Mouse (Mus musculus) hematopoietic stem cell, adult 5-6 weeks (primary cell): ENCODE data around the gene Tmeff1. TPM values are rescaled to one million over a fixed set of nuclear protein-coding genes. Genes with fewer than 3 reads are reported as not detected.

ENCODE experiments used
- ATAC-seq, 2 experiments: fragments of 125-278 bp in 1 of 2; replicated peaks in 1 of 2; 2 replicates each; pipeline ENCODE4 v1.8.0; 2016 to 2017; ENCODE audit warnings: inconsistent platforms in 2 of 2, mild to moderate bottlenecking in 2 of 2, moderate number of reproducible peaks in 2 of 2, low read depth in 1 of 2, moderate TSS enrichment in 1 of 2; ENCODE audit not compliant: low FRiP score in 2 of 2, poor library complexity in 2 of 2, severe bottlenecking in 2 of 2, insufficient read depth in 1 of 2, low TSS enrichment in 1 of 2
- total RNA-seq: library from RNA; stranded (forward); fragments of 172-1452, 232-1000 nt; gene quantifications from 2 replicates; pipeline ENCODE4 v1.2.3, GENCODE M21; 2017

Tmeff1 gene
- total RNA-seq, 1 experiment from 2014 or later: 0.50 TPM

DNA sequence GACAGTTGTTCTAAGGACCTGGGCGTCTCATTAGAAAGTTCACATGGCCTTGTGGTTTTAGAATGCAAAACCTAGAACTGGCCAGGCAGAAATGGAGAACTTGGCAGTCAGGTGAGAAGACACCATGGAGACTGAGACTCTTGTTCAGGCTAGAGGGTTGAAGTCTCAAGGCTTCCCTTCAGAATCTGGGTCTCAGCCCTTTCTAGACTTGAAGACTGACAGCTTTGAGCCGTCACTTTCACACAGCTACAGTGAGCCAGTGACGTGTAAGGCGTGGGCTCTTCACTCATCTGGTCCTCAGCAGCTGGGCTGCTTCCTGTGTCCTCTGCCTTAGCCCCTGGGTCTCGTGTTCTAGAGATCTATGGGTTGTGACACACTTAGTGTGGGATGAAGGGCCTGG, 7.4 kb downstream of the Tmeff1 start:
- peak in 1 of 2 experiments; percentile 27; a peak in 1 of 4 replicates for ATAC-seq

DNA sequence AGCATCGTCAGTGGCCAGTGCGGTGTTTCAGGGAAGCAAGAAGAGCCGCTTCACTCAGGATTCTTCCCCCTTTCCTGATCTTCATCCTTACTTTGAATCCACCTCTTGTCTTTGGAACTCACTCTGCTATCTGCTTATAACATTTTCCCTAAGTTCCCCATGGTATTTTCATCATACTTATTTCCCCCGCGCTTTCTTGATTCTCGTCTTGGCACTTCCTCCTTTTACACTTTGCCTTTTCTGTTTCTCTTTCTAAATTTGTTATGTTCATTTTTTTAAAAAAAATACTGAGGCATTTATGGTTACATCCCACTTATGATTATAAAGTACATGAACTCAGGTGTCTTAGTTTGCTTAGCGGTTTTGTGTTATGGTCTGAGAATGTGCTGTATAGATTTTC, 7.9 kb downstream of the Tmeff1 start:
- no peak for ATAC-seq

DNA sequence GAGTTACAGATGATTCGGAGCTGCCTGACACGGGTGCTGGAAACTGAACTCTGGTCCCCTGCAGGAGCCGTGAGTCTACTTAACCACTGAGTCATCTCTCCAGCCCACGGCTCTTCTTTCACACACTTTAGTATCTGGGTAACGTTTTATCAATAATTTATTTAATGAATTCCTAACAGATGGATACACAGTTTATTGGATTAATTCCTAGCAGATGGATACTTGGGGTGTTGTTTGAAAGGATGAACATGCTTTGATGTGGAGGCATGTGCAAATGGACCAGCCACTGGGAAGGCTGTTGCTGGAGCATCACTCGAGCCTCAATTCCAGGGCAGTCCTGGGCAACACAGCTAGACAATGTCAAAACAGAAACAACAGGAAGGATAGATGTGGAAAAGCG, 11.1 kb downstream of the Tmeff1 start:
- no peak for ATAC-seq

DNA sequence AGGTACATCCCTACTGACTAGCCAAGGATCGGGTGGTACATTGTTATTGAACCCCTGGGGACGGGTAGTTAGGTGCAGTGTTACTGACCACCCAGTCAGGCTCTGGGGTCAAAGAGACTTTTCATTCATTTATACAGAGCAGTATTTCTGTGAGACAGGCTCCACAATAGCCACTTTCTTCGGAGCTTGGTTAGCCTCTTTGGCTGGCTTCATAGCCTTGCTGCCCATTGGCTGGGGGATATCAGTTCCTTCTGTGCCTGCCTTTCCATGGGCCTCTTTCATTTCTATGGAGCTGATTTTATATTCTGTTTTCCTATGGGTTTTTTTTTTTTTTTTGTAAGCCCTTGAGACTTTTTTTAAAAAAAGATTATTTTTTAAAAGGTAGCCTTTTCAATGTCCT, 20.7 kb downstream of the Tmeff1 start:
- ATAC-seq: no peak

DNA sequence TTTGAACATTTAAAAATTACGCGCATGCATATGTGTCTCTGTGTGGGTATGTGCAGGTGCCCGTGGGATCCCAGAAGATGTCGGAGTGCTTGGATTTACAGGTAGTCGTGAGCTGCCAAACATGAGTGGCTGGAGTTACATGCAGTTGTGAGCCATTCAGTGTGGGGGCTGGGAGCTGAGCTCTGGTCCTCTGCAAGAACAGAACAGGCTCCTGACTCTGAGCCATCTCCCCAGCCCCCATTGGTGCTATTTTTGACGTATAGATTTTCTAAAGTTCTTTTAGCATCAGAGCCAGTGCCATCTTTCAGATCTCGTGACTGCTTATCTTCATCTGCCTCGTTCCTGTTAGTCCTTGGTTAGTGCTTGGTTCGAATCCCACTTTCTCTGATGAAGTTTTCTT, 24.5 kb downstream of the Tmeff1 start:
- no peak for ATAC-seq

DNA sequence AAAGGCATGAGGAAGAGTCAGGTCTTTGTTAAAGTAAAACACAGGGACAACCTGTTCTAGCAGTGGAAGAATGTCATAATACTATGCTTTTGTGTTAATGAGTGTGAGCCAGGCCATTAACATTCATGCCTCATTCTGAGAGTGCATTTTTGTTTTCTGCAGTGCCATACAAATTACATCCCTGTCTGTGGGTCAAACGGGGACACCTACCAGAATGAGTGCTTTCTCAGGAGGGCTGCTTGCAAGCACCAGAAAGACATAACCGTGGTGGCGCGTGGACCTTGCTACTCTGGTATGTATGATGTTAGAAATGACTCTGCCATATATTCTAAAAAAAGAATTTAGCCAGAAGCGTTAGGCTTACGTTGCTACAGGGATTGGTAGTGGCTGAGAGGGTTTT, 25.3 kb downstream of the Tmeff1 start:
- ATAC-seq: no peak

DNA sequence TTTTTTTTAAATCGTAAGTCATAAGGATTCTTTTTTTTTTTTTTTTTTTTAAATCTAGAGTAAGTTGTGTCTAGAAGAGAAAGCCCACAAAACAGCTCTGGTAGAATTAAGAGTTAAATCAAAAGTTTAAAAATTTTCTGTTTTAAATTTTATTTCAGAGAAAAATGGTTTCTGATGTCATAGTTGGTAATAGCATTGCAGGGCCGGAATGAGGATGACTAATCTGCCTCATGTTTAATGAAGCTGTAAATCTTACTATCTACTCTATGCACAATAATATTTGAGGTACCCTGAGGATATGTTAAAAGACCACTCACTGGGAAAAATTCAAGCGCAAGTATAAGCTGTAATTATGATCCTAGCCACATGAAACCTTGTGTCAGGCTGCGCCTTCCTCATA, 30.5 kb downstream of the Tmeff1 start:
- no peak for ATAC-seq

DNA sequence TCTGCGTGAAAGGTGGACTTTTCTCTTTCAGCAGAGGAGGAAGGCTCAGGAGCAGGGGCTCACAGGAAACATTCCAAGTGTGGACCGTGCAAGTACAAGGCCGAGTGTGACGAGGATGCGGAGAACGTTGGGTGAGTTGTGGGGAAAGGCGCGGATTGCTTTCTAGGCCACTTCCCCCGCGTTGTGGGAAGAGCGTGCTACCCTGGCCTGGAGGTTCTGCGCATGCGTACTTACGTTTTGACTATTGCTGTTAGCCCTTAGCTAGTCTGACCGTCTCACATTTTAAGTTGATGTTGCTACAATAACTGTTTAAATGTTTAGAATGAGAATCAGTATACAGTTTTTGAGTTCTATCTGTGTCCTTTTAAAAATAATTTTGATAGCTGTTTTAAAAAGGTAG, 32.2 kb downstream of the Tmeff1 start:
- ATAC-seq: no peak

DNA sequence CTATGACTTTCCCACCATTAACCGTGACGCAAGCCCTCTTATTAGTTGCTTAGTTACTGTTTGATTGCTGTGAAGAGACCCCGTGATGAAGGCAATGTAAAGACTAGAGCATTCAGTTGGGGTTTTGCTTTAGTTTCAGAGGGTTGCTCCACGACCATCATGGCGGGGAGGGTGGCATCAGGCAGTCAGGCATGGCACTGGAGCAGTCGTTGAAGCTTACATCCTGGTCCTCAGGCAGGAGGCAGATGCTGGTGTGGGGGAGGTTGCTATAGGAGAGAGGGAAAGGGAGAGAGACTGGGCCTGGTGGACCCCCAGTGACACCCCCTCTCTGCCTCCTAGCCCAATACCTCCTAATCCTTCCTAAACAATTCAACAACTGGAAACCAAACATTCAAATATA, 35.1 kb downstream of the Tmeff1 start:
- ATAC-seq: no peak

DNA sequence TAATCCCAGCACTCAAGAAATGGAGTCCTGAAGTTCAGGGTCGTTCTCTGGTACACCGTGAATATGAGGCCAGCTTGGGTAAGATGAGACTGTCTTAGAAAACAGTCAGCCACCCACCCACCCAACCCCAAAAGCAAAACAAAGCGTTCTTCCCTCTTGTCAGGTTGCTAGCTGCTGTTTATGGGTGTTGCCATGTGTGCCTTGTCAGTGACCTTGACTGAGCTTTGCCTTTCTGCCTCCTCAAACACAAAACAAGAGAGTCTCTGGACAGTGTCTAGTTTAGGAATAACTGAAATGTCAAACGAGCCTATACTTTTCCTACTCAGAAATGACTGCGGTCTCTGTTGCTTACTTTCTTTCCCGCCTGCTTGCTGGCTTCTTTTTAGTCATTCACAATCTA, 37.3 kb downstream of the Tmeff1 start:
- no peak for ATAC-seq

DNA sequence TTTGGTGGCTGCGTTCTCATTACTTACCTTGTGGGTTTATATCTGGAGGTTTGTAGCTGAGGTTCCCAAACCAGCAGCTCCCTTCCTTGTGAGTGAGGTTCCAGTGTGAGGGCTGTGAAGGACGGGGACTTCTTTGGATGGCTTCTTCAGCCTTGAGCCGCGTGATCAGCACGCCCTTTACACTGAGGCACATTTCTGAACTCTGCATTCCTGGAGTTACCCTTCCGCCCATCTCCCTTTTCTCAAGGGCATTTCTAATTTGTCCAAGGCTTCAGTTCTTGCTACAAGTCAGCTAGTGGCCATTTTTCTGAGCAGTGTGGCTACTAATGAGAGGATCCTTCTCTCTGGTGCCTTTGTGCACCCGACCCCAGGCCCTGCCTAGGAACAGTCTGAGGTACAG, 38.0 kb downstream of the Tmeff1 start:
- ATAC-seq: no peak

DNA sequence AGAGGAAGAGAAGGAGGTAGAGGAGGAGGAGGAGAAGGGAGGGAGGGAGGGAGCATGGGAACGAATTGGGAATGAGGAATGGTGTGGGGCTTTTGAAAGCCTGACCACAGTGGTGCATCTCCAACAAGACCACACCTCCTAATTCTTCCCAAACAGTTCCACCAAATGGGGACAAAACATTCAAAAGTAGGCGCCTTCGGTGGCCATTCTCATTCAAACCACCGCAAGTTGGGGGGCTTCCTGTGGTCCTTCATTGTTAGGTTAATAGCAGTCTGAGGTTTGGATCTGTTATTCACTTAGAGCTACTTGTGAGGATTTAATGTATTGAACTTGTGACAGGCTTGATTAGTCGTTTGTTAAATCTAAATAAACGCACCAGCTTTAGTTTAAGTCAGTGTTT, 40.0 kb downstream of the Tmeff1 start:
- ATAC-seq: no peak

DNA sequence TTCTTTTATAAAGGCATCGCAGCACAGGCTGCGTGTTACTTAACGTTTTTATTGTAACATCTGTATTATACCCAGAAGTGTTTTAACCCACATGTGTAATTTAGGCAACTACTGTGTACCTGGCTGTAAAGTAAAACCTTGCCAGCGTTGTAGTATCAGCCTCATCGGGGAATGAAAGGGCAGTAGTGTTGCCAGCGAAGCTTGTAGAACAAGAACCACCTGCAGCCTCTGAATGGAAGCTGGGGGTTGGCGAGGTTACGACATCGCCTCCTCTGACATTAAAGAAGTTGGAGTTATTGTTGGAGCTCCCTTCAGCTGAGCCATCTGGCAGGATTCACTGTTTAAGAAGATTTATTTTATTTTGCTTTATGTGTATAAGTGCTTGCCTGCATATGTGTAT, 40.9 kb downstream of the Tmeff1 start:
- ATAC-seq: no peak

DNA sequence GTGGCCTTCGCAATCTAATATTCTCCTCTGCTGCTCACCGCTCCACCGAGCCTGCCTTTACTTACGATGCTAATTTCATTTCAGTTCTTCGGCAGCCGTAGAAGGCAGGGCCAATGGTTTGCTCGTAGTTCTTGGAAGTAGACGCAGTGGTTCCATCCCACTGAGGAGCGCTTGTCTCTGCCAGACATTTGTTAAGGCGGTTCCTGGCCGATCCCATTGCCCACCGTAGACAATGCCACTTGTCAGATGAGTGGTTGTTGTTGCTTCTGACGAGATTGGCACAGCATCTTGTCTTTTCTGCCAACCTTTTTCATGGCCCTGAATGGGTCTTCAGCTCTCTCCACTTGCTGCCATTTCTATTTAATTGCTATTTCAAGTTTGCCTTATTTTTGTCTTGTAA, 44.5 kb downstream of the Tmeff1 start:
- ATAC-seq: no peak

DNA sequence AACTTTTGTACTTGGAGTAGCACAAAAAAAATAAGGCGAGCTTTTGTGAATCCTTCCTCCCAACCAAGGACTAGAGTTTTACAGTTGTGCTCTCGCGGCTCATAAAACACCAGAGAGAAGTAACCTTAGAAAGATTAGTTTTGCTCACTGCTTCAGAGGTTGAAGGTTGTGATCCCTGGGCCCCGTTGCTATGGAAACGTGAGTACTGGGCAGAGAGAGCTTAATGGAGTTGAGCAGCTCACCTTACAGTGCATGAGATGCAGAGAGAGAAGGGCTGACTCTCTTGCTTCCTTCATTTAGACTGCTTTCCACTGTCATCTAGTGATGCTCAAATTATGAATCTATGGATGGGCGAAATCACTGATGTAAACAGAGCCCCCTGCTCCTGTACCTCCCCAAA, 48.6 kb downstream of the Tmeff1 start:
- no peak for ATAC-seq

DNA sequence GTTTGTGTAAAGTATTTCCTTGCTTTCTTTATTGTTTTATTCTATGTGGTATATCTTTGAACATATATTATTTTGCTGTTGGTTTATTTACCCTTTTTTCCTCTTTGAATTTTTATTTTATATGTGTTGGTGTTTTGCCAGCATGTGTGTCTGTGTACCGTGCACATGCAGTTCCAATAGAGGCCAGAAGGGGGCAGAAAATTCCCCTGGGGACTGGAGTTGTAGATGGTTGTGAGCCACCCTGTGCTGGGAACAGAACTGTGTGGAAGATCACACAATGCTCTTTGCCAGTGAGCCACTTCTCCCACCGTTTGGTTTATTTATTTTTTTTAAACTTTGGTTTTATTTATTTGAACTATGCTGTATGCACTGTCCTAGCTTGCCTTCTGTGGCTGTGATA, 49.1 kb downstream of the Tmeff1 start:
- no peak for ATAC-seq

DNA sequence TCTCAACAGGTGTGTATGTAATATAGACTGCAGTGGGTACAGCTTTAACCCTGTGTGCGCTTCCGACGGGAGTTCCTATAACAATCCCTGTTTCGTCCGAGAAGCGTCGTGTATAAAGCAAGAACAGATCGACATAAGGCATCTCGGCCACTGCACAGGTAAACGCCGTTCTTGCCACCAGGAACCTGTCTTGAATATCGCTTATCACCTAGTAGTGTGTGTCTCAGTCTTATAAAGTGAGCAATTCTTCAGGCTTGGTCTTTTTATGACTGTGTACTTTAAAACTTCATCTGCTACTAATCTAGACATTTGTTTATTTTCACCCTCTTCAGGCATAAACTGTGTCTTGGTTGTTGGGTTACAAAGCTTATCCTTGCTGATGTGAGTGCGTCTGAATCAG, 51.9 kb downstream of the Tmeff1 start:
- no peak for ATAC-seq

DNA sequence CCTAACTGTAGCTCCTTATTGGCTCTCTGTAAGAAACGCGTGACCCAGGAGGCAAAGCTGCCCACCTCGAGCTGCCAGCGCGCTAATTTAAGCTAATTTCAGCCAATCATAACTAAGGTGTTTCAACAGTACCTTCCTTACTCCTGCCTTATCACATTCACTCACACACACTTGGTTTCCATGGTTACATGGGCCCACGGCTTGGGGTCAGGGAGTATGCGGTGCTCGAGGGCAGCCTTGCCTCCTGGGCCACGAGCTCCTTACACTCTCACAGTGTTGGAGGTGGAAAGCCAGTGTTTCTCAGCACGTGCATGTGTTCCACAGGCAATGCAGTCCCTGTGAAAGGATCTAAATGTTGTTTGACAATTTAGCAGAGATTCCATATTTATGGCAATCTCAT, 53.2 kb downstream of the Tmeff1 start:
- ATAC-seq: no peak

DNA sequence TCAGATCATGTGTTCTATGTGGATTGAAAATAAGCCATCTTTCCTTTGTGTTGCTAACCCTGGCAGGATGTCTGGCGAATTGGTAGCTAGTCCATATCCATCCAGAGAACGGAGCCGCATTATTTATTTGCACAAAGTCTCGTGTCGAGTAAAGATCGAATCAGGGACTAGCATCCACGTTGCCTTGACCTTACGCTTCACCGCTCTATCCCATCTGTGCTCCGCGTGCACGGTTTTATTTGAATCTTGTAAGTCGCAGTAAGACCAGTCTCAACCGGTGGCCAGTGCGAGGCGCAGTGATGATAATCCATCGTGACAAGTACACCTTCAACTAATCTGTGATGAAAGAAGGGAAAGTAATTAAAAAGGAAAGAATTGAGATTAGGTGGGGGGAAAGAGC, 54.5 kb downstream of the Tmeff1 start:
- no peak for ATAC-seq

DNA sequence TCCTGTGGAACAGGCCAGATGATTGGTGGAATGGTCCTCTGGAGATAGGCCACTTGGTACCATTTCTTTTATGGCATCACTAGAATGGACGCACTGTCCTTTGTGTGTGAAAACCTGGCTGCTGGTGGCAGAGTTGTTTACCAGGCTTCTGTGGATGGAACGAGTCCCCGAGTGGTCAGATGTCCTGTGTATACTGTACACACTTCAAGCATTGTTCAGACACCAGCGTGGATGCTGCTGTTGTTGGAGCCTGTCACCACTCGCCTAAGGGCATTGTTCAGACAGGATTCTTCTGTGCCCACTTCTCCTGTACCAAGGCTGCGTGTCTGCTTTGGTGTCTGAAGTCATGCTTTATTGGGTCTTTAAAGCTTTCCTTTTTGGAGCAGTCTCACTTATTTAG, 58.8 kb downstream of the Tmeff1 start:
- ATAC-seq: no peak
